Mouse (Mus musculus) intestine, postnatal 0 days (tissue): ENCODE data around the gene Eng. TPM values are rescaled to one million over a fixed set of nuclear protein-coding genes. Genes with fewer than 3 reads are reported as not detected.

Source experiments
- ATAC-seq: fragments of 200-750 bp; cut with Nextera tagmentation; 2 replicates; pipeline ENCODE4 v1.8.0; 2017; ENCODE audit warnings: mild to moderate bottlenecking, moderate TSS enrichment, moderate library complexity
- H3K27ac ChIP-seq: fragments of 300-500 bp; sonication (generic); 2 replicates; pipeline ENCODE4 v1.5.1; 2014; ENCODE audit warnings: mild to moderate bottlenecking, low read depth, low read length, moderate library complexity
- H3K27me3 ChIP-seq: fragments of 300-500 bp; sonication (generic); replicated peaks from 2 replicates; pipeline ENCODE4 v1.6.1; 2014; ENCODE audit warnings: low read length, mixed read lengths; ENCODE audit not compliant: control insufficient read depth, insufficient read depth
- H3K36me3 ChIP-seq: fragments of 300-500 bp; sonication (generic); 2 replicates; pipeline ENCODE4 v1.6.1; 2014; ENCODE audit warnings: mild to moderate bottlenecking, moderate library complexity; ENCODE audit not compliant: control insufficient read depth, insufficient read depth
- H3K4me1 ChIP-seq: fragments of 300-500 bp; sonication (generic); replicated peaks from 2 replicates; pipeline ENCODE4 v1.6.1; 2014; ENCODE audit warnings: antibody characterized with exemption, low read length, mixed read lengths; ENCODE audit not compliant: control insufficient read depth, insufficient read depth
- H3K4me2 ChIP-seq: fragments of 300-500 bp; sonication (generic); replicated peaks from 2 replicates; pipeline ENCODE4 v1.6.1; 2014; ENCODE audit warnings: low read depth, mild to moderate bottlenecking, moderate library complexity
- H3K4me3 ChIP-seq: fragments of 300-500 bp; sonication (generic); 2 replicates; pipeline ENCODE4 v1.5.1; 2014; ENCODE audit warnings: low read depth, low read length
- H3K9ac ChIP-seq: fragments of 300-500 bp; sonication (generic); 2 replicates; pipeline ENCODE4 v1.6.1; 2014; ENCODE audit warnings: mild to moderate bottlenecking, low read depth, low read length
- H3K9me3 ChIP-seq: fragments of 300-500 bp; sonication (generic); 2 replicates; pipeline ENCODE4 v1.6.1; 2016; ENCODE audit warnings: mixed run types; ENCODE audit not compliant: control insufficient read depth
- CTCF ChIP-seq: sonication (generic); IDR thresholded peaks from 2 replicates; pipeline ENCODE4 v1.5.1; 2016; ENCODE audit warnings: low read depth, mild to moderate bottlenecking, control low read depth, antibody characterized with exemption, moderate library complexity
- WGBS: fragments of 180-500 bp; shearing (Covaris S2); extraction: QIAGEN DNeasy Blood & Tissue Kit; methylation state at CpG from one replicate; pipeline ENCODE4 v1.1.7; 2014; 5-methylcytosine and 5-hydroxymethylcytosine counted together
- polyA plus RNA-seq: library from polyadenylated mRNA; unstranded; fragments of >200 nt; fragmentation: Nextera tagmentation; extraction: Ambion mirVana; gene quantifications from 2 replicates; pipeline ENCODE4 v1.2.1, GENCODE M21; 2015

Gene Eng
- polyA plus RNA-seq, 1 experiment from 2014 or later: 32.2 TPM

GRCm38 (mm10) chr2:32692496-32692895 lies 46.1 kb downstream of the Eng start:
- Histone ChIP-seq H3K9me3 (no peaks in the 10 kb centered on the region), H3K27ac (no peak overlapping the region), H3K4me1 (peaks cover 4% of the 10 kb centered on the region), H3K4me3 (no peak overlapping the region), H3K36me3 (peaks cover 8% of the 10 kb centered on the region; the same call in 1 of the 2 replicates), H3K27me3 (no peaks in the 10 kb centered on the region), H3K4me2 (peak overlapping the region; percentile 88; the same call in 1 of the 2 replicates), H3K9ac (no peak overlapping the region)
- ATAC-seq: no peak
- 89% methylated on average over 14 of the region's 14 CpGs for WGBS
- no peak for TF ChIP-seq CTCF

DNA sequence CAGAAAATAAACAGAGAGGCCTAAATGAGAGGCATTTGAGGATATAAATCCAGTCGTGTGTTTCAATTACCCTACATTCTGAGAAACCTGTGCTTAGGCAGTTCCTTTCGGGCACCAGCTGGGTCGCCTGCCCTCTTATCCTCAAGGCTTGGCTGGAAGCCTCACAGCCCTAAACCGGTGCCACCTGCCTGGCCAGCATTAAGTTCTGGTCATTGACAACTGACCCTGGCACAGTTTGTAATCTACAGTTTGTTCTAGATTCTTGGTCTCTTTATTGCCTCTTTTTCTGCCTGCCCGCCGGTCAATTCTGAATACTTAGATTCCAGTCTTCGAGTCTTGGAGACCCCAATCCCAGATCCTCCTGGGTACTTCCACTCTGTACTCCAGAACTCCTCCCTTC lies 46.9 kb downstream of the Eng start:
- Histone ChIP-seq H3K9me3 (no peaks in the 10 kb centered on the region), H3K36me3 (no peaks in the 10 kb centered on the region; the same call in 1 of the 2 replicates)

DNA sequence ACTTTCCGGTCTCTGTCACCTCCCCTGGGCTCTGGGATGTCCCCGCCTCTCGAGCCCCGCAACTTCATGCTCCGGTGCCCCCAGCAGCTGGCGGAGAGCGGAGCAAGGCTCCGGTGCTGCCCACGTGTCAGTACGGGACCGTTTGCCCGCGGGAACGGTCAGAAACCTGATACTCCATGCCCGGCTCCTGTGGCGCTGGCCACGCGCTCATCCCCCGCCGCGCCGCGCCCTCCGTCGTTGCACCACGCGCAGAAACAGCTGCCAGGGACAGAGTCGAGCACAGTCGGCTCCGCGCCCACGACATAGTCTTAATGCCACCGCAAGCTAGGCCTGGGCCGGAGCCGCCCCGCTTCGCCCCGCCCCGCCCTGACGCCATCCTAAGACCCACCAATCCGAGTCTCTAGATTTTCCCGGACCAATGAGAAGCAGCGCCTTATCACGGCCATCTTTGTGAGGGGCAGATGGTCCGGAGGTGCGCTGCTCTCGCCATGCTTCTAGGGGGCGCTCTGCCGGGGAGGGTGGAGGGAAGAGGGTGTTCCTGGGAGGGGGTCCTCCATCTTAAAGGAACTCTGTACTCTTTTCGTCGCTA lies 47.5 kb downstream of the Eng start:
- Histone ChIP-seq H3K9me3 (no peaks in the 10 kb centered on the region), H3K36me3 (no peaks in the 10 kb centered on the region), H3K4me3 (peak overlapping the region; percentile 62), H3K4me2 (peak overlapping the region; percentile 88), H3K4me1 (peaks cover 4% of the 10 kb centered on the region), H3K27me3 (no peaks in the 10 kb centered on the region), H3K27ac (peak overlapping the region; percentile 46), H3K9ac (peak overlapping the region; percentile 67)
- WGBS: under 1% methylated on average over 51 of the region's 51 CpGs
- ATAC-seq: peak; percentile 96
- peak; percentile 92 for TF ChIP-seq CTCF

More for the DNA sequence above, 46.9 kb downstream of the Eng start:
- Histone ChIP-seq H3K27ac (no peak overlapping the region), H3K4me2 (peak overlapping the region; percentile 88), H3K9ac (peak overlapping the region; percentile 67), H3K27me3 (no peaks in the 10 kb centered on the region), H3K4me3 (peak overlapping the region; percentile 62), H3K4me1 (peaks cover 4% of the 10 kb centered on the region)
- TF ChIP-seq CTCF: no peak
- WGBS: 10% methylated on average over 7 of the region's 7 CpGs
- ATAC-seq: no peak

DNA sequence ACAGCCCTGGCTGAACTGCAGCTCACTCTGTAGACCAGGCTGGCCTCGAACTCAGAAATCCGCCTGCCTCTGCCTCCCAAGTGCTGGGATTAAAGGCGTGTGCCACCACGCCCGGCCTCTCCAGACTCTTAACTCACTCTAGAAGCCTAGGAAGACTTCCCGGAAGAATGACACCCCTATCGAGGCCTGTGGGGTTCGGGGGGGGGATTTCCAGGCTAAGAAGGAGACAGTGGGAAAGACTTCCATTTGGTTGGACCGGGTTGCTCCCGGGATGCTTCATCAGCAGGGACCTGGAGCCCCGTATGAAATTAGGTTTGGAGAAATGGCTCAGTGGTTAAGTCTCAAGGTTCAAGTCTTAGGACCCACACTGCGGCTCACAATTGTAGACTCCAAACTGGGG lies 48.3 kb downstream of the Eng start:
- Histone ChIP-seq H3K9me3 (no peaks in the 10 kb centered on the region), H3K4me2 (peak overlapping the region; percentile 88), H3K36me3 (no peaks in the 10 kb centered on the region), H3K27me3 (no peaks in the 10 kb centered on the region), H3K4me1 (peaks cover 4% of the 10 kb centered on the region), H3K9ac (peak overlapping the region; percentile 31; the same call in 1 of the 2 replicates), H3K27ac (0 out of 2 replicates have a peak overlapping the region, but pooled peaks have one; percentile 46), H3K4me3 (peak overlapping the region; percentile 62)
- WGBS: 78% methylated on average over 12 of the region's 12 CpGs
- no peak for TF ChIP-seq CTCF
- no peak for ATAC-seq

- no peaks in the 10 kb centered on the region for H3K9me3 ChIP-seq
- H3K27ac ChIP-seq: no peak overlapping the region
- 86% methylated on average over 6 of the region's 6 CpGs for WGBS
- no peak overlapping the region for H3K4me3 ChIP-seq
- no peak overlapping the region for H3K4me2 ChIP-seq
- no peak overlapping the region for H3K9ac ChIP-seq
- peaks cover 6% of the 10 kb centered on the region; the same call in 1 of the 2 replicates for H3K4me1 ChIP-seq
- H3K27me3 ChIP-seq: no peaks in the 10 kb centered on the region
- no peak for ATAC-seq
- TF ChIP-seq CTCF: no peak
- peaks cover 8% of the 10 kb centered on the region for H3K36me3 ChIP-seq
Measured at GRCm38 (mm10) chr2:32699680-32700079, 53.3 kb downstream of the Eng start.

GRCm38 (mm10) chr2:32700966-32701743 lies 54.8 kb downstream of the Eng start:
- Histone ChIP-seq H3K27me3 (no peaks in the 10 kb centered on the region), H3K4me3 (no peak overlapping the region), H3K4me2 (no peak overlapping the region), H3K9ac (no peak overlapping the region), H3K27ac (no peak overlapping the region), H3K9me3 (no peaks in the 10 kb centered on the region), H3K36me3 (peaks cover 23% of the 10 kb centered on the region), H3K4me1 (peaks cover 6% of the 10 kb centered on the region; the same call in 1 of the 2 replicates)
- ATAC-seq: no peak
- no peak for TF ChIP-seq CTCF
- 83% methylated on average over 14 of the region's 14 CpGs for WGBS
